Mouse (Mus musculus) common myeloid progenitor, adult 5-6 weeks (primary cell): ENCODE data around the gene Pdrg1. TPM values are rescaled to one million over a fixed set of nuclear protein-coding genes. Genes with fewer than 3 reads are reported as not detected.

Experiments
- ATAC-seq: replicated peaks from 2 replicates; pipeline ENCODE4 v1.8.0; 2016; ENCODE audit warnings: low read depth, mild to moderate bottlenecking, moderate TSS enrichment, inconsistent platforms; ENCODE audit not compliant: poor library complexity, severe bottlenecking
- total RNA-seq: library from RNA; stranded (forward); fragments of 200-1000, 187-1606 nt; gene quantifications from 2 replicates; pipeline ENCODE4 v1.2.3, GENCODE M21; 2017

The Pdrg1 gene
- total RNA-seq, 1 experiment from 2014 or later, result 138 TPM

- ATAC-seq, result peak; percentile 95
Observed at GRCm38 (mm10) chr2:153032083-153032842, 17.0 kb upstream of the Pdrg1 start.

- ATAC-seq, result no peak
Observed at GRCm38 (mm10) chr2:153031126-153032082, 16.2 kb upstream of the Pdrg1 start, which contains the start of gene Xkr7. Gene Xkr7, plus strand, starts transcription at chr2:153031852.

- ATAC-seq, result no peak
Observed at GRCm38 (mm10) chr2:153030422-153030821, 15.2 kb upstream of the Pdrg1 start.

- no peak for ATAC-seq
Observed at GRCm38 (mm10) chr2:153027501-153027900, 12.3 kb upstream of the Pdrg1 start.

GRCm38 (mm10) chr2:153026052-153026451 lies 10.8 kb upstream of the Pdrg1 start:
- ATAC-seq, result 0 out of 2 replicates have a peak, but pooled peaks have one; percentile 27

GRCm38 (mm10) chr2:153022855-153023254 lies 7.6 kb upstream of the Pdrg1 start:
- ATAC-seq, result no peak

GRCm38 (mm10) chr2:153021163-153021562 lies 5.9 kb upstream of the Pdrg1 start:
- ATAC-seq, result peak; percentile 82

- no peak for ATAC-seq
Observed at GRCm38 (mm10) chr2:153019355-153019754, 4.1 kb upstream of the Pdrg1 start.

- no peak for ATAC-seq
Observed at GRCm38 (mm10) chr2:153016786-153017185, 1.6 kb upstream of the Pdrg1 start.

GRCm38 (mm10) chr2:153015804-153016203 lies 577 bp upstream of the Pdrg1 start:
- ATAC-seq, result no peak

GRCm38 (mm10) chr2:153013724-153014515 lies 1.3 kb downstream of the Pdrg1 start:
- ATAC-seq, result no peak

GRCm38 (mm10) chr2:153009192-153009973 lies 5.8 kb downstream of the Pdrg1 start:
- no peak for ATAC-seq

- no peak for ATAC-seq
Observed at GRCm38 (mm10) chr2:153005981-153006380, 9.2 kb downstream of the Pdrg1 start.

- peak; percentile 88 for ATAC-seq
Observed at GRCm38 (mm10) chr2:153003681-153004338, 11.4 kb downstream of the Pdrg1 start.

- ATAC-seq, result peak; percentile 72
Observed at GRCm38 (mm10) chr2:153002492-153003248, 12.6 kb downstream of the Pdrg1 start.

GRCm38 (mm10) chr2:152997046-152997445 lies 18.2 kb downstream of the Pdrg1 start:
- no peak for ATAC-seq

- ATAC-seq, result no peak
Observed at GRCm38 (mm10) chr2:152991529-152991928, 23.7 kb downstream of the Pdrg1 start.

- ATAC-seq, result no peak
Observed at GRCm38 (mm10) chr2:152985582-152985981, 29.6 kb downstream of the Pdrg1 start.
